Mouse (Mus musculus) central nervous system, embryonic 14 days (tissue): ENCODE measurements around the gene Sh2b2. TPM values are rescaled to one million over a fixed set of nuclear protein-coding genes. Genes with fewer than 3 reads are reported as not detected.

ENCODE experiments used
- polyA plus RNA-seq: library from polyadenylated mRNA; depleted of rRNA; stranded (reverse); fragments of >200 nt; gene quantifications from 2 replicates; pipeline ENCODE4 v1.2.3, GENCODE M21; 2012; rRNA removed

The Sh2b2 gene
- 41.6 and 46.5 TPM in 2 replicates for polyA plus RNA-seq

DNA sequence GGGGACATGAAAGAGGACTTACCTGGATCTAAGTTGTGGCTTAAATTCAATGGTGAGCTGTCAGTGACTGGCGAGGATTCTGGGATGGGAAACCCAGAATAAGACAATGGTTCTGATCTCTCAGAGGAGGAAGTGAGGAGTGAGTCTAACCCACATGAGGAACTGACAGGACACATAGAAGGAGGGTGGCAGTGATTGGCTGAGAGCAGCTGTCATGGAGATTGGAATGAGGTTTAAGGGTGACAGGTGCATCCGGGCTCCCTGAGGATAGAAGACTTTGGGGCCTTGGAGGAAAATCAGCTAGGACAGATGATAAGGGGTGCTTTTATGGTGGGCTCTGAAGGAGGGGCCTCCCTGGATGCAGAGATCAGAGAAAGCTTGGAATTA is at the start of gene Sh2b2:
Sh2b2 (minus strand) TSS at position 105 of the 387 bp plus-strand sequence.

DNA sequence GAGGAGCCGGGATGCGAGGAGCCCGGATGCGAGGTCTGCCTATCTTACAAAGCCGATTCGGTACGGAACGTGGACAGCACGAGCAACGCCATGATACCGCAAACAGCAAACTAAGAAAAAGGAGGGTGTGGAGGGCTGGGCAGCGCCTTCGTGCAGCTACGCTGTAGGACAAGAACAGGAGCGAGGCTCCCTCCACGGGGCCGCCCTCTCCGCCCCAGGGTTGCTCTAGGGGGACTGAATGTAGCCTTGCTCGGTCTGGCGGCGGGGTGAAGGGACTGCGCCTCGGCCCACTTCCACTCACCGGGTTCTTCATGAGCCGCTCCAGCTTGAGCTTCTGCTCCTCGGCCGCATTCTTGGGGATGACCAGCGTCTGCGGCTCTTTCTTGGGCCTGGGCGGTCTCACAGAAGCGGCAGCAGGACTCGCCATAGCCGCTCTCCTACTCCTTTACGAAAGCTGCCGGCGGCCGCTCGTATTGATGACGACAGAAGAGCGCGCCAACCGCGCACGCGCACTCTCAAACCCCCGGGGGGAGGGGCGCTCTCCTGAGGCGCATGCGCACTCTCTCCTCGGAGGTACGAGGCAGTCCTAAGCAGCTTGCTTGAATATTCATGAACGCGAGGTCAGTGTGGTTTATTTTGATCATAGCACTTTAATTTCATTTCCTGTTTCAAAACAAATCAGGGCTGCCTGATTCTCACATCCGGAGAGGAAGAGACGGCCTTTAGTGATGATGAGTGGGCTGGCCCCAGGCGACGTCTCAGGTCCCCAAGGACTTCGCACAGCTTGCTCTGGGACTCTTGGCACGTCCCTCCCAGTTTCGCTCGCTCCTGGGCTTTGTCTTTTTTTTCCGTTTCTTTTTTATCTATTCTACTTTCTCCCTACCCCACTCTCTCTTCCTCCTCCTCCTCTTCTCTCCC is 47.6 kb downstream of the Sh2b2 start, which contains the start of gene Prkrip1:
Prkrip1 (minus strand) TSS at position 490 of the 918 bp plus-strand sequence.

DNA sequence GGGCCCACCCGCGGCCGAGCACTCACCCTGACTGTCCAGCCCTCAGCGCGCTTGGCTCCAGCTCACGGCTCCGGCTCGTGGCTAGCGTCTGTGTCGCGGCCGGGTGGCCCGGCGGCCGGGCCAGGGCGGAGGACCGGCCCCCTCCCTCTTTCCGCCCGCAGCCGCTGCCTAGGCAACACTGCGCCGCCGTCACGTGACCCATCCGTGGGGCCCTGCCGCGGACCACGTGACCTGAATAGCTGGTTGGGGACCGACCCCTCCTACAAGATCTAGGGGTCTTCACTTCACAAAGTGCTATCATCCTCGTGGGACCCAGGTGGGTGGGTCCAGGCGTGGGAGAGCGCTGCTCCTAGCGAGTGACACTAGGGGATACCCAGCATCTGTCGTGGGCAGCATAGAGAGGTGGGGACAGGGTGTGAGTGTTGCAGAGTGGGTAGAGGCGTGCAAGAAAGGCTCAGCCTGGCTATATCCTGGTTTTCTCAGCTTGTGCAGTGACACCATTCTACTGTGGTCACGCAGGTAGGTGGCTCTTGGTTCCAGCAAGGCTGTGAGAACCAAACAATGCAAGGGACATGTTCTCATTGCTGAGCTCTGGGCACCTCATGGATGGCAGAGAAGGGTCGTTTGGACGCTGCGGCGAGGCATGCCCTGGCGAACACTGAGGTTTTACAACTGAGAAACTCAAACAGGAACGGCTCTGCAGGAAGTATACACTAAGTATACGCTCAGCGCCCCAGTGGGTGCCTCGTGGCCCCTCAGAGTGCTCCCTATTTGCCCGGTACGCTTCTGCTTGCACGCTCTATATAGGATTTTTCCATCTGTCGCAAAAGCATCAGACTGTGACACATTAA is 75.6 kb downstream of the Sh2b2 start, which contains the start of gene Orai2:
Orai2 (minus strand) TSS at position 202 of the 851 bp plus-strand sequence.

Other genes with a start within 250 kb of the Sh2b2 start
- gene Upk3b, start 208.1 kb downstream of the Sh2b2 start, polyA plus RNA-seq, result 0.05 and 0.06 TPM in 2 replicates
- gene Upk3bl, start 192.1 kb downstream of the Sh2b2 start, polyA plus RNA-seq, result 1.3 TPM in 1 of 2 replicates, not detected in the other
- gene Rasa4, start 162.6 kb downstream of the Sh2b2 start, polyA plus RNA-seq, result 14.0 and 26.2 TPM in 2 replicates
- 158 and 166 TPM in 2 replicates for gene Polr2j, start 129.9 kb downstream of the Sh2b2 start, polyA plus RNA-seq
- 53.3 and 61.2 TPM in 2 replicates for gene Lrwd1, start 110.5 kb downstream of the Sh2b2 start, polyA plus RNA-seq
- gene Alkbh4, start 110.4 kb downstream of the Sh2b2 start, polyA plus RNA-seq, result 16.4 and 17.7 TPM in 2 replicates
- gene Orai2, start 75.8 kb downstream of the Sh2b2 start, polyA plus RNA-seq, result 37.5 and 40.2 TPM in 2 replicates
- gene Prkrip1, start 47.6 kb downstream of the Sh2b2 start, polyA plus RNA-seq, result 47.9 and 50.5 TPM in 2 replicates